Mouse (Mus musculus) heart, embryonic 11.5 days (tissue): ENCODE data around the gene P2rx5. TPM values are rescaled to one million over a fixed set of nuclear protein-coding genes. Genes with fewer than 3 reads are reported as not detected.

ENCODE experiments used
- ATAC-seq: fragments of 200-750 bp; cut with Nextera tagmentation; replicated peaks from 2 replicates; pipeline ENCODE4 v1.8.0; 2017; ENCODE audit warnings: moderate library complexity; ENCODE audit not compliant: insufficient number of reproducible peaks, low FRiP score, low TSS enrichment
- H3K27ac ChIP-seq: fragments of 300-500 bp; sonication (generic); 2 replicates; pipeline ENCODE4 v1.5.1; 2014; ENCODE audit warnings: mild to moderate bottlenecking, low read depth, low read length
- H3K27me3 ChIP-seq: fragments of 300-500 bp; sonication (generic); 2 replicates; pipeline ENCODE4 v1.6.1; 2014; ENCODE audit warnings: mild to moderate bottlenecking, low read length, mixed read lengths; ENCODE audit not compliant: control insufficient read depth, insufficient read depth
- H3K36me3 ChIP-seq: fragments of 300-500 bp; sonication (generic); 2 replicates; pipeline ENCODE4 v1.6.1; 2014; ENCODE audit warnings: mild to moderate bottlenecking, low read length, moderate library complexity, mixed read lengths; ENCODE audit not compliant: control insufficient read depth, insufficient read depth
- H3K4me1 ChIP-seq: fragments of 300-500 bp; sonication (generic); 2 replicates; pipeline ENCODE4 v1.6.1; 2014; ENCODE audit warnings: low read length; ENCODE audit not compliant: control insufficient read depth, insufficient read depth
- H3K4me2 ChIP-seq: fragments of 300-500 bp; sonication (generic); 2 replicates; pipeline ENCODE4 v1.6.1; 2014; ENCODE audit warnings: mild to moderate bottlenecking, moderate library complexity
- H3K4me3 ChIP-seq: fragments of 300-500 bp; sonication (generic); 2 replicates; pipeline ENCODE4 v1.5.1; 2014; ENCODE audit warnings: low read depth, low read length
- H3K9ac ChIP-seq: fragments of 300-500 bp; sonication (generic); 2 replicates; pipeline ENCODE4 v1.6.1; 2014; ENCODE audit warnings: mild to moderate bottlenecking, low read depth, low read length, moderate library complexity
- H3K9me3 ChIP-seq: fragments of 300-500 bp; sonication (generic); replicated peaks from 2 replicates; pipeline ENCODE4 v1.6.1; 2016; ENCODE audit warnings: low read length; ENCODE audit not compliant: control insufficient read depth
- WGBS: fragments of 180-500 bp; shearing (Covaris S2); extraction: QIAGEN DNeasy Blood & Tissue Kit; methylation state at CpG from one replicate; pipeline ENCODE4 v1.1.7; 2014; ENCODE audit not compliant: insufficient replicate concordance; 5-methylcytosine and 5-hydroxymethylcytosine counted together
- polyA plus RNA-seq: library from polyadenylated mRNA; unstranded; fragments of >200 nt; fragmentation: Nextera tagmentation; extraction: Ambion mirVana; gene quantifications from 2 replicates; pipeline ENCODE4 v1.2.1, GENCODE M21; 2014

The P2rx5 gene
- polyA plus RNA-seq = 0.65 and 0.97 TPM in 2 replicates

- Histone ChIP-seq H3K4me1 (peaks cover 5% of the 10 kb centered on the region; the same call in 1 of the 2 replicates), H3K4me2 (peak within 1 kb of the TSS; percentile 73), H3K4me3 (peak within 1 kb of the TSS; percentile 49), H3K36me3 (no peaks in the 10 kb centered on the region), H3K27ac (no peak within 1 kb of the TSS), H3K9ac (peak within 1 kb of the TSS; percentile 69), H3K9me3 (no peaks in the 10 kb centered on the region), H3K27me3 (peaks cover 33% of the 10 kb centered on the region)
- ATAC-seq = 0 out of 2 replicates have a peak, but pooled peaks have one; percentile 63
- 2% methylated on average over 49 of the region's 49 CpGs for WGBS
Observed at GRCm38 (mm10) chr11:73159957-73160810, at the start of gene P2rx5. P2rx5 (plus strand) TSS chr11:73160421.

GRCm38 (mm10) chr11:73111414-73111813 is 48.8 kb upstream of the P2rx5 start:
- no peak overlapping the region for H3K9ac ChIP-seq
- no peak overlapping the region for H3K27ac ChIP-seq
- no peaks in the 10 kb centered on the region for H3K36me3 ChIP-seq
- no peaks in the 10 kb centered on the region for H3K9me3 ChIP-seq
- peaks cover 6% of the 10 kb centered on the region for H3K4me1 ChIP-seq
- no peak overlapping the region for H3K4me3 ChIP-seq
- no peaks in the 10 kb centered on the region for H3K27me3 ChIP-seq
- WGBS = 67% methylated on average over 6 of the region's 6 CpGs
- no peak overlapping the region for H3K4me2 ChIP-seq
- ATAC-seq = no peak

DNA sequence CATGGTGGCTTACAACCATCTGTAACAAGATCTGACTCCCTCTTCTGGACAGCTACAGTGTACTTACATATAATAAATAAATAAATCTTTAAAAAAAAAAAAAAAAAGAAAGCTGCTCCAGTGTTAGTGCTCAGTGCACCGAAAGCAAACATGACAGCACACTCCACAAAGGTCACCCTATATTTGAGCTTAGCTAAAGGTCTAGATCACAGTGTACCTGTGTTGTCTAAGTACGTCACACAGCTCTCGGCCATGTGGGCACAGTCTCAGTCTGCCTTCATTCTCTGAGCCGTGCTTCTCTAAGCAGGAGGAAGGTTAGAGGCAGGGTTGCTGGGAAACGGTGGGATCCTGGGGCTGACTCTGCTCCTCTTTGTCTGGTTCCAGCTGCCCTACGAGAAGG is 33.7 kb upstream of the P2rx5 start:
- no peak for ATAC-seq
- WGBS = 89% methylated on average over 6 of the region's 6 CpGs
- Histone ChIP-seq H3K4me3 (no peak overlapping the region), H3K9me3 (no peaks in the 10 kb centered on the region), H3K27ac (no peak overlapping the region), H3K36me3 (no peaks in the 10 kb centered on the region), H3K4me1 (peaks cover 4% of the 10 kb centered on the region; the same call in 1 of the 2 replicates), H3K27me3 (no peaks in the 10 kb centered on the region), H3K9ac (no peak overlapping the region), H3K4me2 (no peak overlapping the region)

- Histone ChIP-seq H3K9ac (no peak overlapping the region), H3K36me3 (no peaks in the 10 kb centered on the region), H3K4me2 (no peak overlapping the region), H3K9me3 (no peaks in the 10 kb centered on the region), H3K4me3 (no peak overlapping the region), H3K4me1 (peaks cover 11% of the 10 kb centered on the region), H3K27me3 (no peaks in the 10 kb centered on the region), H3K27ac (no peak overlapping the region)
- WGBS = 79% methylated on average over 7 of the region's 7 CpGs
- no peak for ATAC-seq
Observed at GRCm38 (mm10) chr11:73131020-73131419, 29.2 kb upstream of the P2rx5 start.

- no peaks in the 10 kb centered on the region for H3K27me3 ChIP-seq
- H3K4me2 ChIP-seq = no peak overlapping the region
- ATAC-seq = no peak
- no peak overlapping the region for H3K27ac ChIP-seq
- peaks cover 21% of the 10 kb centered on the region for H3K4me1 ChIP-seq
- no peak overlapping the region for H3K4me3 ChIP-seq
- no peak overlapping the region for H3K9ac ChIP-seq
- no peaks in the 10 kb centered on the region for H3K9me3 ChIP-seq
- 89% methylated on average over 6 of the region's 6 CpGs for WGBS
- no peaks in the 10 kb centered on the region for H3K36me3 ChIP-seq
Observed at GRCm38 (mm10) chr11:73132999-73133398, 27.2 kb upstream of the P2rx5 start.

GRCm38 (mm10) chr11:73134222-73134621 is 26.0 kb upstream of the P2rx5 start:
- H3K4me2 ChIP-seq = peak overlapping the region; percentile 36; the same call in 1 of the 2 replicates
- H3K9ac ChIP-seq = no peak overlapping the region
- H3K9me3 ChIP-seq = no peaks in the 10 kb centered on the region
- no peak for ATAC-seq
- H3K27ac ChIP-seq = no peak overlapping the region
- H3K4me1 ChIP-seq = peaks cover 24% of the 10 kb centered on the region
- 92% methylated on average over 5 of the region's 5 CpGs for WGBS
- H3K36me3 ChIP-seq = no peaks in the 10 kb centered on the region
- H3K4me3 ChIP-seq = no peak overlapping the region
- H3K27me3 ChIP-seq = no peaks in the 10 kb centered on the region

DNA sequence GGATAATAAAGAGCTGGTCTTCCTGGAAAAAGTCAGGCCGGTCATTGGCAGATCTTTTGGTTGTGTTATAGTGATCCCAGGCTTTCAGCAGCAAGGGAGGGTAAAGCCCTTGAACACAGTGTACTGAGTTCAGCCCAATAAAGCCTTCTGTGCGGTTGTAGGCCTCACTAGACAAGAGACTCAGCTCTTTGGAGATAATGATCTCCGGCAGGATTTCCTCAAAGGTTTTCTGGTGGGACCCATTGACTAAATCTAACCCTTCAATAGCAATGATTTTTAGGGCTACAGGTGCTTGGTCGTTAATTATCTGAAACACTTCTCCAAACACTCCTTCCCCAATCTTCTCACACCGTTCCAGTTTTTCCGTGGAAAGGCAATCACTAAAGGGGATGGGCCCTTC is 23.6 kb upstream of the P2rx5 start:
- no peaks in the 10 kb centered on the region for H3K27me3 ChIP-seq
- peak overlapping the region; percentile 93 for H3K4me3 ChIP-seq
- H3K4me2 ChIP-seq = peak overlapping the region; percentile 69
- 80% methylated on average over 6 of the region's 6 CpGs for WGBS
- H3K27ac ChIP-seq = no peak overlapping the region
- no peaks in the 10 kb centered on the region for H3K9me3 ChIP-seq
- peak overlapping the region; percentile 86 for H3K9ac ChIP-seq
- H3K36me3 ChIP-seq = no peaks in the 10 kb centered on the region
- peaks cover 20% of the 10 kb centered on the region for H3K4me1 ChIP-seq
- ATAC-seq = no peak

- Histone ChIP-seq H3K9ac (peak overlapping the region; percentile 86), H3K4me2 (peak overlapping the region; percentile 69), H3K36me3 (no peaks in the 10 kb centered on the region), H3K27ac (no peak overlapping the region), H3K4me1 (peaks cover 20% of the 10 kb centered on the region), H3K27me3 (no peaks in the 10 kb centered on the region), H3K9me3 (no peaks in the 10 kb centered on the region), H3K4me3 (peak overlapping the region; percentile 93)
- no peak for ATAC-seq
- 41% methylated on average over 11 of the region's 11 CpGs for WGBS
Observed at GRCm38 (mm10) chr11:73137116-73137515, 23.1 kb upstream of the P2rx5 start.
